Mouse (Mus musculus) layer of hippocampus, adult 9-11 months (tissue): Measurements from ENCODE around the gene Gdf7.

ENCODE experiments used
- DNase-seq: peaks from one replicate; pipeline ENCODE4 v3.0.0; 2022

Gdf7 gene

GRCm38 (mm10) chr12:8301841-8302431 is at the start of gene Gdf7:
Gene Gdf7, minus strand, starts transcription at chr12:8301954.
- DNase-seq = no peak

GRCm38 (mm10) chr12:8351025-8351903 is 49.5 kb upstream of the Gdf7 start:
- DNase-seq = no peak

- no peak for DNase-seq
Measured at GRCm38 (mm10) chr12:8348733-8349513, 47.2 kb upstream of the Gdf7 start.

GRCm38 (mm10) chr12:8347746-8348462 is 46.1 kb upstream of the Gdf7 start:
- DNase-seq = peak; percentile 75

- DNase-seq = no peak
Measured at GRCm38 (mm10) chr12:8345539-8345938, 43.8 kb upstream of the Gdf7 start.

- DNase-seq = peak; percentile 88
Measured at GRCm38 (mm10) chr12:8344897-8345296, 43.1 kb upstream of the Gdf7 start.

- no peak for DNase-seq
Measured at GRCm38 (mm10) chr12:8343381-8343780, 41.6 kb upstream of the Gdf7 start.

GRCm38 (mm10) chr12:8341008-8341407 is 39.3 kb upstream of the Gdf7 start:
- no peak for DNase-seq

- peak; percentile 76 for DNase-seq
Measured at GRCm38 (mm10) chr12:8339591-8340319, 38.0 kb upstream of the Gdf7 start.

- DNase-seq = no peak
Measured at GRCm38 (mm10) chr12:8338918-8339317, 37.2 kb upstream of the Gdf7 start.

GRCm38 (mm10) chr12:8338491-8338890 is 36.7 kb upstream of the Gdf7 start:
- DNase-seq = no peak

- no peak for DNase-seq
Measured at GRCm38 (mm10) chr12:8337286-8338060, 35.7 kb upstream of the Gdf7 start.

- no peak for DNase-seq
Measured at GRCm38 (mm10) chr12:8336601-8337285, 35.0 kb upstream of the Gdf7 start.

GRCm38 (mm10) chr12:8335503-8335902 is 33.7 kb upstream of the Gdf7 start:
- no peak for DNase-seq

GRCm38 (mm10) chr12:8334261-8334660 is 32.5 kb upstream of the Gdf7 start:
- peak; percentile 70 for DNase-seq

- DNase-seq = no peak
Measured at GRCm38 (mm10) chr12:8333617-8334016, 31.9 kb upstream of the Gdf7 start.

- DNase-seq = no peak
Measured at GRCm38 (mm10) chr12:8332174-8332542, 30.4 kb upstream of the Gdf7 start.

GRCm38 (mm10) chr12:8331489-8332173 is 29.9 kb upstream of the Gdf7 start:
- DNase-seq = no peak

GRCm38 (mm10) chr12:8329236-8329635 is 27.5 kb upstream of the Gdf7 start:
- no peak for DNase-seq

GRCm38 (mm10) chr12:8327675-8328053 is 25.9 kb upstream of the Gdf7 start:
- DNase-seq = no peak
